Mouse (Mus musculus) regulatory T cell (primary cell): Measurements from ENCODE around the gene D630045J12Rik.

Experiments
- in situ Hi-C: fragments of 300-600 bp; cut with MboI, MseI; formaldehyde crosslinking; loops from one replicate; pipeline ENCODE4 v1.15.1; 2025; ENCODE audit warnings: high pct_unique_total_duplicates

Gene D630045J12Rik

GRCm38 (mm10) chr6:38253736-38254641, at the start of gene D630045J12Rik:
Gene D630045J12Rik, minus strand, starts transcription at chr6:38254009.
- in situ Hi-C loops = no loop called here

- in situ Hi-C loops = no loop called here
Measured at GRCm38 (mm10) chr6:38298761-38299401, 45.1 kb upstream of the D630045J12Rik start, which contains the start of gene Zc3hav1l. Gene Zc3hav1l, minus strand, starts transcription at chr6:38299259.

GRCm38 (mm10) chr6:38298246-38298635, 44.4 kb upstream of the D630045J12Rik start:
- in situ Hi-C loops = no loop called here

GRCm38 (mm10) chr6:38297580-38298245, 43.9 kb upstream of the D630045J12Rik start:
- in situ Hi-C loops = no loop called here

- in situ Hi-C loops = no loop called here
Measured at GRCm38 (mm10) chr6:38293708-38294107, 39.9 kb upstream of the D630045J12Rik start.

- in situ Hi-C loops = no loop called here
Measured at GRCm38 (mm10) chr6:38292871-38293646, 39.2 kb upstream of the D630045J12Rik start.

- in situ Hi-C loops = no loop called here
Measured at GRCm38 (mm10) chr6:38284422-38284821, 30.6 kb upstream of the D630045J12Rik start.

GRCm38 (mm10) chr6:38264466-38264865, 10.7 kb upstream of the D630045J12Rik start:
- in situ Hi-C loops = no loop called here

- in situ Hi-C loops = no loop called here
Measured at GRCm38 (mm10) chr6:38263393-38264159, 9.8 kb upstream of the D630045J12Rik start.

GRCm38 (mm10) chr6:38261877-38262276, 8.1 kb upstream of the D630045J12Rik start:
- in situ Hi-C loops = no loop called here

GRCm38 (mm10) chr6:38257506-38257905, 3.7 kb upstream of the D630045J12Rik start:
- in situ Hi-C loops = no loop called here

GRCm38 (mm10) chr6:38256793-38257192, 3.0 kb upstream of the D630045J12Rik start:
- in situ Hi-C loops = no loop called here

- in situ Hi-C loops = no loop called here
Measured at GRCm38 (mm10) chr6:38255794-38256193, 2.0 kb upstream of the D630045J12Rik start.

GRCm38 (mm10) chr6:38252766-38253735, 758 bp downstream of the D630045J12Rik start:
- in situ Hi-C loops = no loop called here

GRCm38 (mm10) chr6:38252139-38252538, 1.7 kb downstream of the D630045J12Rik start:
- in situ Hi-C loops = no loop called here

GRCm38 (mm10) chr6:38251464-38251863, 2.3 kb downstream of the D630045J12Rik start:
- in situ Hi-C loops = no loop called here

- in situ Hi-C loops = loop anchor here (5.0 kb wide), 1 partner anchor 80 kb away; no protein-coding TSS in a partner anchor
Measured at GRCm38 (mm10) chr6:38247362-38247761, 6.4 kb downstream of the D630045J12Rik start.

- in situ Hi-C loops = loop anchor here (5.0 kb wide), 1 partner anchor 78 kb away; no protein-coding TSS in a partner anchor
Measured at GRCm38 (mm10) chr6:38244806-38245205, 9.0 kb downstream of the D630045J12Rik start.

- in situ Hi-C loops = no loop called here
Measured at GRCm38 (mm10) chr6:38244167-38244566, 9.6 kb downstream of the D630045J12Rik start.
